Mouse (Mus musculus) bone marrow, adult 2 months (tissue): ENCODE measurements around the gene Ralgapa2.

ENCODE experiments used
- CTCF ChIP-seq: fragments of 200-500 bp; IDR thresholded peaks from 2 replicates; pipeline ENCODE4 v1.5.1; 2011; ENCODE audit warnings: low read length, control low read depth; ENCODE audit not compliant: control insufficient read depth, insufficient read depth
- POLR2A ChIP-seq: fragments of 200-500 bp; IDR thresholded peaks from 2 replicates; pipeline ENCODE4 v1.6.1; 2011; ENCODE audit warnings: low read depth, mild to moderate bottlenecking, control low read depth, low read length, borderline replicate concordance; ENCODE audit not compliant: control insufficient read depth

GRCm38 (mm10) chr2:146426321-146426720 is 85.8 kb downstream of the Ralgapa2 start:
- TF ChIP-seq CTCF (no peak), POLR2A (no peak)
